Mouse (Mus musculus) heart, embryonic 13.5 days (tissue): ENCODE measurements around the gene Ankfn1. TPM values are rescaled to one million over a fixed set of nuclear protein-coding genes. Genes with fewer than 3 reads are reported as not detected.

Source experiments
- ATAC-seq: fragments of 200-750 bp; cut with Nextera tagmentation; 2 replicates; pipeline ENCODE4 v1.8.0; 2017; ENCODE audit warnings: moderate TSS enrichment; ENCODE audit not compliant: insufficient number of reproducible peaks, low FRiP score, low TSS enrichment; ENCODE audit errors: extremely low read depth
- H3K27ac ChIP-seq: fragments of 300-500 bp; sonication (generic); replicated peaks from 2 replicates; pipeline ENCODE4 v1.5.1; 2015; ENCODE audit warnings: moderate library complexity, mild to moderate bottlenecking, inconsistent platforms
- H3K27me3 ChIP-seq: fragments of 300-500 bp; sonication (generic); replicated peaks from 2 replicates; pipeline ENCODE4 v1.6.1; 2015; ENCODE audit warnings: mild to moderate bottlenecking, inconsistent platforms
- H3K36me3 ChIP-seq: fragments of 300-500 bp; sonication (generic); 2 replicates; pipeline ENCODE4 v1.6.1; 2015; ENCODE audit warnings: mild to moderate bottlenecking, inconsistent platforms
- H3K4me1 ChIP-seq: fragments of 300-500 bp; sonication (generic); 2 replicates; pipeline ENCODE4 v1.6.1; 2015; ENCODE audit warnings: inconsistent platforms
- H3K4me2 ChIP-seq: fragments of 300-500 bp; sonication (generic); 2 replicates; pipeline ENCODE4 v1.6.1; 2015; ENCODE audit warnings: inconsistent platforms, mild to moderate bottlenecking, moderate library complexity
- H3K4me3 ChIP-seq: fragments of 300-500 bp; sonication (generic); 2 replicates; pipeline ENCODE4 v1.5.1; 2015; ENCODE audit warnings: moderate library complexity, mild to moderate bottlenecking, inconsistent platforms
- H3K9ac ChIP-seq: fragments of 300-500 bp; sonication (generic); 2 replicates; pipeline ENCODE4 v1.6.1; 2015; ENCODE audit warnings: inconsistent platforms, mild to moderate bottlenecking, moderate library complexity
- H3K9me3 ChIP-seq: fragments of 300-500 bp; sonication (generic); 2 replicates; pipeline ENCODE4 v1.6.1; 2016; ENCODE audit warnings: inconsistent platforms
- WGBS: fragments of 180-500 bp; shearing (Covaris S2); methylation state at CpG from one replicate; pipeline ENCODE4 v1.1.7; 2015; ENCODE audit warnings: mixed read lengths; 5-methylcytosine and 5-hydroxymethylcytosine counted together
- polyA plus RNA-seq: library from polyadenylated mRNA; unstranded; fragments of >200 nt; fragmentation: Nextera tagmentation; extraction: Ambion mirVana; gene quantifications from 2 replicates; pipeline ENCODE4 v1.2.1, GENCODE M21; 2015

Ankfn1 gene
- polyA plus RNA-seq, 1 experiment from 2014 or later = 0.04 TPM

- Histone ChIP-seq H3K4me2 (no peak overlapping the region), H3K27ac (no peak overlapping the region), H3K4me3 (no peak overlapping the region), H3K9ac (no peak overlapping the region), H3K27me3 (0 out of 2 replicates have a peak, but pooled peaks cover 2% of the 10 kb centered on the region), H3K36me3 (no peaks in the 10 kb centered on the region), H3K9me3 (no peaks in the 10 kb centered on the region), H3K4me1 (peaks cover 8% of the 10 kb centered on the region; the same call in 1 of the 2 replicates)
- WGBS = 70% methylated on average over 11 of the region's 11 CpGs
- no peak for ATAC-seq
Measured at GRCm38 (mm10) chr11:89569391-89570145, 207.9 kb downstream of the Ankfn1 start.

- WGBS = 73% methylated on average over 4 of the region's 4 CpGs
- Histone ChIP-seq H3K9ac (no peak overlapping the region), H3K4me1 (no peaks in the 10 kb centered on the region), H3K36me3 (no peaks in the 10 kb centered on the region), H3K4me2 (no peak overlapping the region), H3K27me3 (0 out of 2 replicates have a peak, but pooled peaks cover 2% of the 10 kb centered on the region), H3K4me3 (no peak overlapping the region), H3K9me3 (no peaks in the 10 kb centered on the region), H3K27ac (no peak overlapping the region)
- no peak for ATAC-seq
Measured at GRCm38 (mm10) chr11:89568246-89568645, 209.2 kb downstream of the Ankfn1 start.

GRCm38 (mm10) chr11:89551441-89551840, 226.0 kb downstream of the Ankfn1 start:
- Histone ChIP-seq H3K27me3 (no peaks in the 10 kb centered on the region), H3K9ac (no peak overlapping the region), H3K9me3 (no peaks in the 10 kb centered on the region), H3K27ac (no peak overlapping the region), H3K36me3 (no peaks in the 10 kb centered on the region), H3K4me1 (no peaks in the 10 kb centered on the region), H3K4me2 (no peak overlapping the region), H3K4me3 (no peak overlapping the region)
- 80% methylated on average over 11 of the region's 11 CpGs for WGBS
- ATAC-seq = no peak

GRCm38 (mm10) chr11:89550921-89551320, 226.5 kb downstream of the Ankfn1 start:
- no peak for ATAC-seq
- H3K4me3 ChIP-seq = no peak overlapping the region
- H3K4me1 ChIP-seq = peaks cover under 1% of the 10 kb centered on the region; the same call in 1 of the 2 replicates
- H3K27ac ChIP-seq = no peak overlapping the region
- H3K36me3 ChIP-seq = no peaks in the 10 kb centered on the region
- H3K9me3 ChIP-seq = no peaks in the 10 kb centered on the region
- WGBS = 75% methylated on average over 3 of the region's 3 CpGs
- no peak overlapping the region for H3K9ac ChIP-seq
- peaks cover 2% of the 10 kb centered on the region; the same call in 1 of the 2 replicates for H3K27me3 ChIP-seq
- H3K4me2 ChIP-seq = no peak overlapping the region

GRCm38 (mm10) chr11:89548786-89549185, 228.7 kb downstream of the Ankfn1 start:
- Histone ChIP-seq H3K27ac (no peak overlapping the region), H3K9me3 (no peaks in the 10 kb centered on the region), H3K27me3 (peaks cover 6% of the 10 kb centered on the region; the same call in 1 of the 2 replicates), H3K36me3 (no peaks in the 10 kb centered on the region), H3K9ac (no peak overlapping the region), H3K4me1 (peaks cover 16% of the 10 kb centered on the region), H3K4me2 (no peak overlapping the region), H3K4me3 (no peak overlapping the region)
- 39% methylated on average over 4 of the region's 4 CpGs for WGBS
- no peak for ATAC-seq

- Histone ChIP-seq H3K27ac (no peak overlapping the region), H3K9ac (no peak overlapping the region), H3K9me3 (peaks cover 8% of the 10 kb centered on the region), H3K4me2 (no peak overlapping the region), H3K4me3 (no peak overlapping the region), H3K36me3 (no peaks in the 10 kb centered on the region), H3K4me1 (peaks cover 16% of the 10 kb centered on the region), H3K27me3 (peaks cover 9% of the 10 kb centered on the region; the same call in 1 of the 2 replicates)
- no peak for ATAC-seq
- 24% methylated on average over 7 of the region's 7 CpGs for WGBS
Measured at GRCm38 (mm10) chr11:89546164-89546563, 231.3 kb downstream of the Ankfn1 start.

- WGBS = 4% methylated on average over 29 of the region's 29 CpGs
- Histone ChIP-seq H3K9ac (peak overlapping the region; percentile 68), H3K4me2 (peak overlapping the region; percentile 70), H3K4me1 (peaks cover 16% of the 10 kb centered on the region), H3K4me3 (peak overlapping the region; percentile 36), H3K36me3 (no peaks in the 10 kb centered on the region), H3K9me3 (peaks cover 8% of the 10 kb centered on the region), H3K27me3 (peaks cover 9% of the 10 kb centered on the region; the same call in 1 of the 2 replicates), H3K27ac (no peak overlapping the region)
- no peak for ATAC-seq
Measured at GRCm38 (mm10) chr11:89544856-89545817, 232.3 kb downstream of the Ankfn1 start.

GRCm38 (mm10) chr11:89538376-89538775, 239.1 kb downstream of the Ankfn1 start:
- H3K4me2 ChIP-seq = no peak overlapping the region
- H3K9me3 ChIP-seq = peaks cover 6% of the 10 kb centered on the region
- no peak overlapping the region for H3K27ac ChIP-seq
- ATAC-seq = no peak
- H3K9ac ChIP-seq = no peak overlapping the region
- H3K36me3 ChIP-seq = no peaks in the 10 kb centered on the region
- 0 out of 2 replicates have a peak, but pooled peaks cover 8% of the 10 kb centered on the region for H3K27me3 ChIP-seq
- WGBS = 76% methylated on average over 8 of the region's 8 CpGs
- H3K4me3 ChIP-seq = no peak overlapping the region
- H3K4me1 ChIP-seq = no peaks in the 10 kb centered on the region

GRCm38 (mm10) chr11:89527800-89528430, 249.5 kb downstream of the Ankfn1 start:
- WGBS = 54% methylated on average over 4 of the region's 4 CpGs
- Histone ChIP-seq H3K36me3 (no peaks in the 10 kb centered on the region), H3K27ac (no peak overlapping the region), H3K9ac (no peak overlapping the region), H3K4me3 (no peak overlapping the region), H3K27me3 (no peaks in the 10 kb centered on the region), H3K4me1 (peaks cover 4% of the 10 kb centered on the region; the same call in 1 of the 2 replicates), H3K9me3 (no peaks in the 10 kb centered on the region), H3K4me2 (no peak overlapping the region)
- ATAC-seq = no peak

GRCm38 (mm10) chr11:89515501-89515901, 262.0 kb downstream of the Ankfn1 start:
- Histone ChIP-seq H3K27ac (no peak overlapping the region), H3K27me3 (peaks cover 26% of the 10 kb centered on the region), H3K4me3 (no peak overlapping the region), H3K36me3 (no peaks in the 10 kb centered on the region), H3K9ac (peak overlapping the region; percentile 20; the same call in 1 of the 2 replicates), H3K4me2 (peak overlapping the region; percentile 43), H3K4me1 (no peaks in the 10 kb centered on the region; the same call in 1 of the 2 replicates), H3K9me3 (no peaks in the 10 kb centered on the region)
- WGBS = 26% methylated on average over 9 of the region's 9 CpGs
- no peak for ATAC-seq
